Mouse (Mus musculus) megakaryocyte, embryonic 14.5 days (primary cell): ENCODE measurements at regions not wholly inside any gene's neighbourhood (a gene's known extent, or its start where the extent isn't known, plus 50 kb on each side); places are given as distances from the start of the nearest gene placed in this dataset.

Source experiments
- H3K27me3 ChIP-seq: replicated peaks from 2 replicates; pipeline ENCODE3; 2012; ENCODE audit warnings: inconsistent platforms
- H3K36me3 ChIP-seq: replicated peaks from 2 replicates; pipeline ENCODE3; 2012; ENCODE audit warnings: low read length, inconsistent platforms, mixed read lengths
- H3K4me1 ChIP-seq: 2 replicates; pipeline ENCODE4 v1.6.1; 2012; ENCODE audit warnings: inconsistent platforms
- H3K4me3 ChIP-seq: replicated peaks from 2 replicates; pipeline ENCODE3; 2012; ENCODE audit warnings: moderate library complexity, mild to moderate bottlenecking, inconsistent platforms
- H3K9me3 ChIP-seq: 2 replicates; pipeline ENCODE4 v1.6.1; 2012; ENCODE audit warnings: inconsistent platforms
- FLI1 ChIP-seq: IDR thresholded peaks from 2 replicates; pipeline ENCODE4 v1.6.1; 2012; ENCODE audit warnings: low read length, inconsistent platforms, mixed read lengths
- GATA1 ChIP-seq: IDR thresholded peaks from 3 replicates; pipeline ENCODE4 v1.6.1; 2012; ENCODE audit warnings: mixed read lengths, low read length, inconsistent platforms, borderline replicate concordance

DNA sequence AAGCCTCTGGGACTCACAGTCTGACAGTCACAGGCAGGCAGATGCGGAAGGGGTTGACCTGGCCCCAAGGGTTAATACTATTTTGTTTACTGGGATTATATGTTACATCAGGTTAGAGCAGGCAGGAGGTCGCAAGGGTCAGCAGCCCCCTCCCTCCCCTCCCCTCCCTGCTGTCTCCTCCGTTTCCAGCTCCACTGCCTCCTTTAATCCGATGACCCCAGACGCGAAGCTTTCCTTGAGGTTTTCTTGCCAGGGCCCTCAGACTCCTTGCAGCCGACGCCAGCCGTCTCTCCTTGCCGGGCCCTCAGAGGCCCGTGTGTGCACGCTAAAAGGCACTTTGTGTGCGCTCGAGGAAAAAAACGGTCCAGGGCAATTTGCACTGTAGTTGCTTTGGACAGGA lies 438.6 kb downstream of the Med13l start:
- H3K4me1 ChIP-seq = no peaks in the 10 kb centered on the region
- no peaks in the 10 kb centered on the region for H3K36me3 ChIP-seq
- H3K4me3 ChIP-seq = no peak overlapping the region
- H3K27me3 ChIP-seq = no peaks in the 10 kb centered on the region
- TF ChIP-seq GATA1 = no peak
- no peak for TF ChIP-seq FLI1
- peaks cover 6% of the 10 kb centered on the region; the same call in 1 of the 2 replicates for H3K9me3 ChIP-seq

DNA sequence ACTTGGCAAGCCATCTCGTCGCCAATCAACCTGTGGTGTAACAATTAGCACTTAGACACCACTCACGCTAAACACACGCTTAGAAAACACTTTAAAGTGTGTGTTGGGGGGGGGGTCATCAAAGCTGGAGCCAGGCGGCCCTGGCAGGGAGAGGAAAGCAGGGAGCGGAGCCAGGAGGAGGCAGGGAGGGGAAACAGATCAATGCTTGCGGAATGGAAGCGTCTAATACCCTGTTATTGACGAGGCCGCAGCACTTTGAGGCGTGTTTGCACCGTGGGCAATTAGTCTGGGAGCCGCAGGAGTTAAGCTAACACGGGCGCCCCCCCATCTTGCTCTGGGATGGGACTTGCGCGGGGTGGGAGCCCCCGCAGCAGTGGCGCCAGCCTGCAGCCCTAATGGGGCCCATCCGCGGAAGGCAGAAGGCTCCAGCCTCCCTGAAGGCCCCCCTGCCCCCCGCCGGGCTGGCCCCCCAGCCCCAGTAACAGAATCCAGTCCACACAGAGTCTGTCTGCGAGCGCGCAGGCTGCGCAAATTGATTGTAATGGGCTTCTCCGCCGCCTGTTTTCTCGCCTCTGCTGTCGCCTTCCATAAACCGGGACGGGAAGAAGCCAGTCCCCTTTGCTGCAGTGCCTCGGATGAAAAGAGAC lies 445.5 kb downstream of the Med13l start:
- H3K4me1 ChIP-seq = no peaks in the 10 kb centered on the region
- H3K4me3 ChIP-seq = no peak overlapping the region
- TF ChIP-seq GATA1 (no peak), FLI1 (no peak)
- peaks cover 14% of the 10 kb centered on the region for H3K27me3 ChIP-seq
- no peaks in the 10 kb centered on the region for H3K36me3 ChIP-seq
- peaks cover 9% of the 10 kb centered on the region; the same call in 1 of the 2 replicates for H3K9me3 ChIP-seq

DNA sequence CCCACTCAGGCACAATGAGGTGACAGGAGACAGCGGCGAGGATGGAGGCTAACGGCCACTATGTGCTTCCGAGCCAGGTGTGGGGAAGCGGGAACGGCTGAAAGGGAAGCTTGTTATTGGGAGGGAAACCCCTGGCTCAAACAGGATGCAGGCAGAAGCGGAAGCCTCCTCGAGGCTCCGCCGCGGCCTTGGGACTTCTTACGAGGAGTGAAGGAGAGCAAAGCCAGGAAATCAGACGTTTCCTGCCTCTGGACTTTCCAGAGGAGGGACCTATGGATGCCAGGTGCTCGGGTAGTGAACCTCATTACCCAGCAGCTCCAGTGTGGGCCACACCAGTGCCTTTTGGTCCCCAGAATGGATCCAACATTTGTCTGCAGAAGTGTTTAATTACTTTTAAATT lies 449.6 kb downstream of the Med13l start:
- TF ChIP-seq GATA1 = no peak
- no peak for TF ChIP-seq FLI1
- H3K4me3 ChIP-seq = no peak overlapping the region
- H3K27me3 ChIP-seq = peaks cover 14% of the 10 kb centered on the region
- H3K36me3 ChIP-seq = no peaks in the 10 kb centered on the region
- H3K4me1 ChIP-seq = no peaks in the 10 kb centered on the region
- H3K9me3 ChIP-seq = peaks cover 18% of the 10 kb centered on the region

DNA sequence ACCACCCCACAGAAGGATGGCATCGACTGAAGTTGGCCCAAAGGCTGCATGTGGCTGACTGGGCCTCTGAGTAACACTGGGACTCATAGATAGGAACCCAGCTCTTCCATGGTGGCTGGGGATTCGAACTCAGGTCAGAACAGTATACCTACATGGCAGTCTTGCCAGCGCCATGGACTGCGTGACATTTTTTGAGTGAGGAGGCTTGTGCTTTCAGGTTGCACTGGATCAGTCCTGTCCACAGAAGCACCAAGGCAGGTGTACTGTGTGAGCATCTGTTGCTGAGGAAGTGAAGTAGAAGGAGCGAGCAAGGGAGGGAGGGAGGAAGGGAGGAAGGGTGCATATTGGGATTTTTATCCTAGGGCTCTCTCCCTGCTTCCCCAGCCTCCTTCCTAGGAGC lies 454.7 kb downstream of the Med13l start:
- H3K4me3 ChIP-seq = no peak overlapping the region
- H3K36me3 ChIP-seq = no peaks in the 10 kb centered on the region
- peaks cover 32% of the 10 kb centered on the region for H3K9me3 ChIP-seq
- H3K4me1 ChIP-seq = no peaks in the 10 kb centered on the region
- TF ChIP-seq FLI1 (no peak), GATA1 (no peak)
- no peaks in the 10 kb centered on the region for H3K27me3 ChIP-seq

DNA sequence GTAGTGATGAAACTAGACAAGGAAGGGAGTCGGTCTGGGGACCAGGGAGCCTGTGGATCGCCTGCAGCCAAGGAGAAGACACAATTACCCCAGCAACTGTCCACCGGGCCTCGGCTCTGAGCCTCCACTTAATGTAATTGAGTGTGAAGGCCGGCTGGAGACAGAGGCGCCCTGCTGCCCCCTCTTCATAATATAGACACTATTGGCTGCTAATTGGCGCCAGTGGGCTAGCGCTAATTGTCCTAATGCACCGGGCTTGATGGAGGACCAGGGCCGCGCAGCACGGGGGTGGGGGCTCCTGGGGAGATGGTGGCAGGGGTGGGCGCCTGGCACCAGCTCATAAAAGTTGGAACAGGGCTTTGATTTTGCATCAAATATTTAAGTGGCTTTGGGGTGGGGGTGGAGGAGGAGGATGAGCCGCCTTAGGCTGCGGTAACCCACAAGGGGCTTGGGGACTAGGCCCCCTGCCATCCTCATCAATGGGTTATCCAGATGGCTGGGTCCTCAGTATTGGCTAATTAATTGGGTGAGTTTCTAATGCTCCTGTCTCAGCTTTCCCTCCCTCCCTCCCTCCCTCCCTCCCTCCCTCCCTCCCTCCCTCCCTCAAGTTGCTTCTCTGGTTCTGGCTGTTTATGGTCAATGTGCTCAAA lies 455.3 kb downstream of the Med13l start:
- TF ChIP-seq GATA1 = no peak
- no peak for TF ChIP-seq FLI1
- Histone ChIP-seq H3K36me3 (no peaks in the 10 kb centered on the region), H3K9me3 (peaks cover 28% of the 10 kb centered on the region)

DNA sequence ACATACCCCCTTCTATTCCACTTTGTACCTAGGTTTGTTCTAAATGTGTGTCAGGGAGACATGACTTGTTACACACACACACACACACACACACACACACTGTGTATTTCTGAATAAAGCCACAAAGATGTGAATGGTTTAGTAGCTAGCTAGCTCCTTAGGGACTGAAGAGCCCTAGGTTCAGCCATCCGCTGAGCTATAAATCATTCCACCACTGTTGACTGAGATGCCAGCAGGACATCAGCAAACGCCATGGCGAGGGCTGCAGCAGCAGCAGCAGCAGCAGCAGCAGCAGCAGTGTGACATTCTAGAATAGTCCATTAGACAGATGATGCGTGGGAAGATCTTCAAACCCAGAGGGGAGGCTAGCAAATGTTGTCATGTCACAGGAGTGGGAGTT lies 455.9 kb downstream of the Med13l start:
- Histone ChIP-seq H3K9me3 (peaks cover 31% of the 10 kb centered on the region), H3K4me3 (no peak overlapping the region), H3K27me3 (no peaks in the 10 kb centered on the region), H3K36me3 (no peaks in the 10 kb centered on the region), H3K4me1 (no peaks in the 10 kb centered on the region)
- no peak for TF ChIP-seq GATA1
- TF ChIP-seq FLI1 = no peak

More for the DNA sequence above, 455.3 kb downstream of the Med13l start:
- H3K4me1 ChIP-seq = no peaks in the 10 kb centered on the region
- H3K4me3 ChIP-seq = no peak overlapping the region
- no peaks in the 10 kb centered on the region for H3K27me3 ChIP-seq

DNA sequence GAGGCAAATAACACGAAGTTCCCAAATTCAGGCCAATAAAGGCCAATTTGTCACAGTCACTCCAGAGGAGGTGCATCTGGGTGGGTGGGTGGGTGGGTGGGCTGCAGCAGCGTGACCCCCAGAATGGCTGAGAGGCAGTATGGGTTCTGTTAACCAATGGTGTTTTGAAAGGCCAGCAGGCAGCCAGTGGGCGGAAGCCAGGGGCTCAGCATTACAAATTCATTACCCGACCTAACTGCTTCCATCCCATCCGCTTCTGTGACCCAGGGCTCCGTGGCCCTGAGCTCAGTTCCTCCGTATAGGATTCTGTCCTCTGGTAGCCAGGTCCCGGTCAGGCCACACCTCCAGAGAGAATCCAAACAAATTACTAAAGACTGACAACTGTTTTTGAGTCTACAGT lies 463.5 kb downstream of the Med13l start:
- no peaks in the 10 kb centered on the region for H3K36me3 ChIP-seq
- H3K4me1 ChIP-seq = no peaks in the 10 kb centered on the region
- TF ChIP-seq GATA1 (no peak), FLI1 (no peak)
- H3K27me3 ChIP-seq = no peaks in the 10 kb centered on the region
- no peak overlapping the region for H3K4me3 ChIP-seq
- peaks cover 17% of the 10 kb centered on the region for H3K9me3 ChIP-seq

DNA sequence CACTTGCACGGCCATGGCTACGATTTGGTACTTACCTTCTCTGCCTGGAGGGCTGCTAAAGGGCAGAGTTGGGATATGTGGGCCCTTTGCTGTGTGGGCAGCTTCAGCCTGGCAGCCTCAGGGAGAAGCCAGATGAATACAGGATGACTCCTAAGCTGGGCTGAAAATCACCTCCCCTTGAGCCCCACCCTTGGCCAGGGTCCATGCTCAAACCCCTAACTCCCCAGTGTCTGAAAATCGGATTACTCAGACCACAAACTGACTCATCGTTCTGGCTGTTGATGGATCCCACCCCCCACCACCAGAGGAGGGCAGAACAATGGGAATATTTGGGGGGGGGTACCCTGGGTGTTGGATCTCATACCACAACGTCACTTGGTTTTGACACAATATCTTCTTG lies 471.6 kb downstream of the Med13l start:
- Histone ChIP-seq H3K36me3 (no peaks in the 10 kb centered on the region), H3K4me3 (no peak overlapping the region), H3K9me3 (peaks cover 37% of the 10 kb centered on the region), H3K4me1 (no peaks in the 10 kb centered on the region), H3K27me3 (no peaks in the 10 kb centered on the region)
- no peak for TF ChIP-seq FLI1
- TF ChIP-seq GATA1 = no peak

DNA sequence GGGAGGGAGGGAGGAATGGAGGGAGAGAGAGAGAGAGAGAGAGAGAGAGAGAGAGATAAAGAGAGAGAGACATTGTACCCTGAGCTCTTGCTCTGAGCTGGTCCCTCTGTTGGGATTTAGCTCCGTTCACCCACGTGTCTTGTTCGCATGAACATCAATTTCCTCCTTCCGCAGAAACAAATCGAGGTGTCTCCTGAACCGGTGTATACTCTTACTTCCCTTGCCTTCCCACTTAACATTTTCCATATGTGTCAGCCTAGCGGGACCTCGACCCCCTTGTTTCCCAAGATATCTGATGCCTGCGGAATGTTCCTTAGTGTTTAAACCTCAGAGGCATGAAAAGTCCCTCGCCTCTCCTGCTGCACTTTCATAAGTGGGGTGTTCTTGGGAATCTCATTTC lies 484.1 kb downstream of the Med13l start:
- TF ChIP-seq GATA1 = no peak
- no peak for TF ChIP-seq FLI1
- no peak overlapping the region for H3K4me3 ChIP-seq
- no peaks in the 10 kb centered on the region for H3K4me1 ChIP-seq
- H3K36me3 ChIP-seq = no peaks in the 10 kb centered on the region
- H3K27me3 ChIP-seq = no peaks in the 10 kb centered on the region
- peaks cover 44% of the 10 kb centered on the region for H3K9me3 ChIP-seq

DNA sequence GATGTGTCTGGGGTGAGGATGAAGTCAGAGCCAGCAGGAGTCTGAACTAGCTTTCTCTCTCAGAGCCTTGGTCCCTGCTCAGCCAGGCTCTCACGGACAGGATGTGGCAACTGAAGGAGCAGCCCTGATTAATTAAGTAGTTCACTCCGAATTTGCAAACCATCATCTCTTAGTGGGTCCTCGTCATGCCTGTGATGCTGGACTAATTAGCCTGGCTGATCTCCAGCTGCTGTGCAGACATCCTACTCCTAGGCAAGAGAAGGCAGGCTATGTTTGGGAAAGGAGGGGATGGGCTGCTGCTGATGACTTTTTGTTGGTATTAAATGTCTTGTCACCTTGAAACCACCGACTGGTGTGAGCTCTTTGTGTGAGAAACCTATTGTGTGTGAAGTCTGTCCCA lies 487.1 kb downstream of the Med13l start:
- H3K9me3 ChIP-seq = peaks cover 27% of the 10 kb centered on the region
- no peaks in the 10 kb centered on the region for H3K27me3 ChIP-seq
- H3K4me1 ChIP-seq = no peaks in the 10 kb centered on the region
- H3K4me3 ChIP-seq = no peak overlapping the region
- no peaks in the 10 kb centered on the region for H3K36me3 ChIP-seq
- TF ChIP-seq FLI1 (no peak), GATA1 (no peak)
